Mouse (Mus musculus) ZHBTc4 (cell line): Measurements from ENCODE around the gene Nktr.

Experiments
- DNase-seq: peaks from one replicate; pipeline ENCODE4 v3.0.0-alpha.2; 2011; ENCODE audit warnings: low read depth, low spot score

Gene Nktr

GRCm38 (mm10) chr9:121707801-121708200 lies 11.2 kb upstream of the Nktr start:
- DNase-seq: no peak

DNA sequence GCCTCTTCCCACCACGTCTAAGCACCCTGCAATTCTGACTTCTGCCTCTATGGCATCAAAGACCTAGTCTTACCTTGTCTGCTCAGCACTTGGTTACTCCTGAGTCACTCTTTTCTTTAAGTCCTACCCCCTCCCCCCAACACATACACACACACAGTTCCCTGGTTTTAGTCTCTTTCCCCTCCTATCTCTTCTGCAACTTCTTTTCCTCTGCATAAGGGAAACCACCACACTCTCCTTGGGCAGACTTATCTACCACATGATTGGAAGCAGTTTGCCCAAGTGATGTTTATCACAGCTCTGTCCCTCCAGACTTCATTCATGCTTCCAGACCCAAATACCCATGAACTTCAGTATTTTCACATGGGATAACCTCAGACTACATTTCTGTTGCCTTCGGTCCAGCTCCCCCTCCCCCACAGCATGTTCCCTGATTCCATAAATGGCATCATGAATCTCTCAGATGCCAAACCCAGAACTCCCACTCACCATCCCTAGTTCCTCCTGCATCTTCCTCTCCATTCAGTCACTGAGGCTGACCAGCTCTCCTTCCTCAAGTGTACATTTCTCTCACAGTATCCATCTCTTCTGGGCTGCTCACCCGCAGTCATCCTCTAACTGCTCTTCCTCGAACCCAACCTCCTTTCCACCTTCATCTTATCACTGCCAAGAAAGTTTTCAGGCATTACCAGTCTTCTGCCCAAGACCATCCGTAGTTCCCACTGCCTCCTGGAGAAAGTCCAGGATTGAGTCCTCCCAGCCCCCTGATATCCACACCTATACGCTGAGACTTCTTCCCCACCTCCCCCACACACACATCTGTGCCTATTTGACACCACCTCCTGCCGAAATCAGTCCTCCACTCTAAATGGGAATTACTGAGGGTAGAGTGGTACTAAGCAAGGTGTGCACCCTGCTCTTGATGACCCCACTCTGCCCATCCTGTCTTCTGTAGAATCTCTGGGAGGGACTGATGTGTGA lies 10.2 kb upstream of the Nktr start:
- DNase-seq: no peak

DNA sequence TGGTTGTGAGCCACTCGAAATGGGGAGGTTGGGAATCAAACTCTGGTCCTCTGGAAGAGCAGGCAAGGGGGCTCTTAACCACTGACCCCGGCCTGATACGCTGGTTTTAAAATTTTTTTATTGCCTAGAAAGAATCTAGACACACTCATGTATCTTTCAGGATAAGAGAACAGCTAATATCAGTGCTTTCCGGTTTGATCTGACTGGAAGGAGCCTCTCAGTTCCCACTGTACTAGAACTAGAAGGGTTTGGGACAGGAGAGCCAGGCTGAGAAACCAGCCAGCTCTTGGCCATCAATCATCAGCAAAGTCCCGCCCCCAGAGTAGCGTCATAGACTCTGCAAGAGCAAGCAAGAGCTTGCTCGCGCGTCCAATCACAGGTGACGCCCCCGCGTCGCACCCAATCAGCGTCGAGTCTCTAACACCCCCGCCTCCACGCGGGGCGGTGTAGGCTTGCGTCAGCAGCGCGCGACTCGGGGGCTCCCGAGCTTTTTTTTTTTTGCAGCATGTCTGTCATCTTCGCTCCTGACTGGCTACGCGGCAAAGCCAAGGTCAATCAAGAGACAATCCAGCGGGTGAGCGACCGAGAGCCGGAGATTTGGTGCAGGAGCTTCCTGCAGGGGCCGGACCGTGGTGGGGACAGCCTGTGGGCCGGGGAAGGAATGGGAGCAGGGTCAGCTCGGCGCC lies 8.9 kb upstream of the Nktr start, which contains the start of gene Ss18l2:
Gene Ss18l2 (plus strand): TSS at position 432 of the 686 bp plus-strand sequence.
- peak; percentile 100 for DNase-seq

DNA sequence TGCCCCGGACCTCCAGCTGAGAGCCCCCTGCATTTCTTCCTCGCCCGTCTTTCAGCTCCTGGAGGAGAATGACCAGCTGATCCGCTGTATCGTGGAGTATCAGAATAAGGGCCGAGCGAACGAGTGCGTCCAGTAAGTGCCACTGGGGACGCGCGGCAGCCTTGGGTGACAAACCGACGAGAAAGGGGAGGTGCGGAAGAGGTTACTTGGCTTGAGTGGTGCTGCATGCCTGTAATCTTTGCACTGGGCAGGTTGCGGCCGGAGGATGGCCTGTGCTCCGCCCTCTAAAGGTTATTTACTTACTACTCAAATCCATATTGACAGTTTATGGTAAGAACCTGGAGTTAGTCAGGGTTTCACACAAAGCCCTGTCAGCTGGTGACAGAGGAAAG lies 8.4 kb upstream of the Nktr start:
- no peak for DNase-seq

DNA sequence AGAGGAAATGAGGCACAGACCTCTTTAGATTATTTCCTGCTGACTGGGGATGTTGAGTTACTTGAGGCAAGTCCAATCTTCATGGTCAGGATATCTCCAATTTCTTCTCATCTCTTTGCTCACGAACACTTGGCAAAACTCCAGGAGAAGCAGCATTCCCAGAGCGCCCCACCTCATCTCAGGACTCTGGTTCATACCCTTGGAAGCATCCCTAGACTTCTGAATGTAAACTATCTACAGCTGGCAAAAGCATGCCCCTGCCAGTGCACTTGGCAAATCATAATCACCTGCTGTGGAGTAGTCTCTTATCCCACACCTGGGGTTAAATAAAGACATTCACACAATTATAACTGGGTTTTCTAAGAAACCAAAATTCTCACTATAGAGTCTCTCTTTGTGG lies 1.9 kb upstream of the Nktr start:
- no peak for DNase-seq

DNA sequence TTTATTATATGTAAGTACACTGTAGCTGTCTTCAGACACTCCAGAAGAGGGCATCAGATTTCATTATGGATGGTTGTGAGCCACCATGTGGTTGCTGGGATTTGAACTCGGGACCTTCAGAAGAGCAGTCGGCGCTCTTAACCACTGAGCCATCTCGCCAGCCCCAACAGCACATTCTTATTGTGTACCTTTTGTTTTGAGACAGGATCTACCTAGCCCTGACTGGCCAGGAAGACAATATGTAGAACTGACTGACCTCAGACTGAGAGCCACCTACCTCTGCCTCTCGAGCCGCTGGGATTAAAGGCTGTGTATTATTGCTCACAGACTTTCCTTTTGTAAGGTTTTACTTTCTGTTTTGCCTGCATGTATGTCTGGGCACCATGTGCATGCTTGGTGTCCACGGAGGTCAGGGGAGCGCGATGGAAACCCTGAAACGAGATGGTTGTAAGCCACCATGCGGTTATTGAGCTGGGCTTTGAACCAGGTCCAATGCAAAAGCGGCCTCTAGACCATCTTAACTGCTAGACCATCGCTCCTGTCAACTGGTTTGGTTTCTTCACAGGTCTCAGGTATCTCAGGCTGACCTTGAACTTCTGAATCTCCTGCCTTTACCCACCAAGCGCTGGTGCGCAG lies 781 bp upstream of the Nktr start:
- DNase-seq: peak; percentile 32

DNA sequence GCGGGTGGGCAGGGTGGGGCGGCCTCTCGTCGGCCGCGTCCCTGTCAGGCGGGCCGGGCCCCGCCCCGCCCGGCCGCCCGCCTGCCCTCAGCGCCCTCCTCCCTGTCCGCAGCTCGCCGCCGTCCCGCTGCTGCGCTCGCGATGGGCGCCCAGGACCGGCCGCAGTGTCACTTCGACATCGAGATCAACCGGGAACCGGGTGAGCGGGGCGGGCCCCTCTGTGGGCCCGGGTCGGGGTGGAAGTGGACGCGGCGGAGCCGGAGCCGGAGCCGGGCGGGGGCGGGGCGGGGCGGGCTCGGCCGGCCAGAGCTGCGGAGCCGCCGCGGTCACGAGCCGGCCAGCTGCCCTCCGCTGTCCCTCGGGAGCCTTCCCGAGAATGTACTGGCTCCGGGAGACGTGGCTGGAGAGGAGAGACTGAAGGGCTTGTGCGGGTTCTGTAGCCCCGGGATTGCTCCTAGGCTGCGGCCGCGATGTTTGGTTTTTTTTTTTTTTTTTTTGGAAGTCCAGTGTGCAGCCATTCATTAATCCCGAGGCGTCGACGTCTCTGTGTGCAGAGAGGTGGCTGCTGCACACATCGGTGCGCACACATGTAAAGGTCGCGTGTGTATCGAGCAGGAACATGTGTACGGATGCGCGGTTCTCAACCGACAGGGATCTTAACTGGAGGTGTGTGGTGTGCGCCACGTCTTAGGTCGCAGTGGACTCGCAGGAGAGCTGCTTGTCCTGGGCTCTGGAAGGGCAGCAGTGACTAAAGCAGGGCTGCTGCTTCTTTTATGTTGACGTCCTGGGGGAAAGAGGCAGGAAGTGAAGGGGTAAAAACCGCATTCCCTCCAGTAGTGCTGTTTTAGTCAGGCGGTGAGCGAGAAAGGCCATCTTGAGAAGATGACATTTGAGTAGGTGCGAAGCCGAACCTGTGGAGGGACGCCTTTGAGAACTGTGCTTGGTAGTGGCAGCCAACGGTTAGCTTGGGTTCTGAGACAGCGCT lies 670 bp downstream of the Nktr start:
- DNase-seq: peak; percentile 54

DNA sequence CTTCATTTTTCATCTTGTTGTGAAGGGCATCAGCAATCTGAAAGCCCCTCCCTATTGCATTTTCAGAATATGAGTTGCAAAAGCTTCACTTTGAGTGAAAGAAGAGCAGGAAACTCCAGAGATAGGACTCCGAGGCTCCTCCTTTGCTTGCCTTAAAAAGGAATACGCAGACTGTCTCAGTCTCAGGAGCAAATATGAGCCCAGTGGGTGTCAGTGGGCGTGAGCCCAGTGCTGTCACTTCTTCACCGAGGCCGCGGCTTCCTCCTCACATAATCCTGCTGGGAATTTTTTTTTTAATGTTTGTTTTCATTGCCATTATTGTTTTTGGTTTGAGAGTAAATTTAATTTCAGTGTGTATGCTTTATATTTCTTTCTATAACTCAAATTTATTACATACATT lies 21.5 kb downstream of the Nktr start:
- DNase-seq: no peak

DNA sequence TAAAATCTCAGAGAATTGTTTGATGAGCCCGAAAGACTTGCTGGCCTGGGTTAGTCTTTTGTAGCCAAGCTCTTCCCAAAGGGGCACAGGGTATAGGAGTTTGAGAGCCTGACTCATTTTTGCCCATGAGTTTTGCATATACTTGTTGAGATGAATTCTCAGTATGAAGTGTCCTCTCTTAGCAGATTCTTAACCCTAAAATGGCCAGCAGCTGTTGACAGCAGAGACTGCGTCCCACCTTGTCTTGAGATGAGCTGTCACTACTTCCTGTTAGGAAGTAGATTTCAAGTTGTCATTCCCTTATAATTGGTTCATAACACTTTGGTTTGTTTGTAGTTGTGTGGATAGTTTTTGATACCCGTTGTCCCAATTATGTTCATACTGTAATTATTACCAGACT lies 22.2 kb downstream of the Nktr start:
- no peak for DNase-seq

DNA sequence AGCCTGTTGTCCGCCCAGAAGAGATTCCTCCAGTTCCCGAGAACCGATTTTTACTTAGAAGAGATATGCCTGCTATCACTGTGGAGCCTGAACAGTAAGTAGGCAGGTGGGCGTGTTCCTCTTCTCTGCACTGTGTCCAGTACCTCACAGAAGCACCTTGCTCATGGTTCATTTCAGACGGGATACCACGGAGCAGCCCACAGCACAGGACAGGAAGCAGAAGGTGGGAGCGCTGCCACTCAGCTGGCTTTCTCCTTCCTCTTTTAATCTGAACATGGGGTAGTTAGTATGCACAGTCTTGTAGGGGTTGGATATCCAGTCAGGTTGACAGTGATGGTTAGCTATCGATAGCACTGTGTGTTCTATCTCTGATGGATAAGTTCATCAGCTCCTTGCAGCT lies 25.1 kb downstream of the Nktr start:
- no peak for DNase-seq

DNA sequence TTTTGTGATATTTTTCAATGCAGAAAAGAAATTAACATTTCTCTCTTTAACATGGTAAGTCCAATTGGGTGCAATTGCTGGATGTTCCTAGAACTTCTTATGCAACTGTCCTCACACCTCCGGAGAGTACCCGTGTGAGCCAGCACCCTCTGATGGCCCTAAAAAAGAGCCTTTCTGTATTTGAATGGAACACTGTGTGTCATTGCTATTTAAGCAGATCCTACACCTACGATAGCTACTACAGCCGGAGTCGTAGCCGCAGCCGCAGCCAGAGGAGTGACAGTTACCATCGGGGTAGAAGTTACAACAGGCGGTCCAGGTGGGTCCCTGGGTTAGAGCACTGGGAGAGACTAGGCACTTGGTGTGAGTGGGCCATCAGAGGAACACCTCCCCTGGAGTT lies 33.8 kb downstream of the Nktr start:
- DNase-seq: no peak

GRCm38 (mm10) chr9:121754624-121755023 lies 35.7 kb downstream of the Nktr start:
- DNase-seq: no peak

DNA sequence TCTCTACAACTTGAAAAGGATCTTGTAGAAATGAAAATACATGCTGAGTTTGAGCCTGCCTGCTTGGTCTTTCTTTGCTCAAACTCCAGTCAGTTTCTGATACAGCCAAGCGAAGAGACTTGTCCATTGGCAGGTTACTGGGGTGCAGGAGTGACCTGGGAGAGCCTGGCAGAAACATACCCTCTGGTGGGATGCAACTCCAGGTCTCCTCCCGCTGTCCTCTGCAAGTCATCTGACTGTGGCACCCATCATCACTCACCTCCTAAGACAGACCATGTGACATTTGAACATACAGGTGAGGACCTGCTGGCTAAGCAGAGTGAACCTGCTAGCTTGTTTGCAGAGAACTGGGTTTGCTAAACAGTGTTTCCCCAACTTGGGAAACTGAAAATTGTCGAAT lies 37.8 kb downstream of the Nktr start:
- no peak for DNase-seq

DNA sequence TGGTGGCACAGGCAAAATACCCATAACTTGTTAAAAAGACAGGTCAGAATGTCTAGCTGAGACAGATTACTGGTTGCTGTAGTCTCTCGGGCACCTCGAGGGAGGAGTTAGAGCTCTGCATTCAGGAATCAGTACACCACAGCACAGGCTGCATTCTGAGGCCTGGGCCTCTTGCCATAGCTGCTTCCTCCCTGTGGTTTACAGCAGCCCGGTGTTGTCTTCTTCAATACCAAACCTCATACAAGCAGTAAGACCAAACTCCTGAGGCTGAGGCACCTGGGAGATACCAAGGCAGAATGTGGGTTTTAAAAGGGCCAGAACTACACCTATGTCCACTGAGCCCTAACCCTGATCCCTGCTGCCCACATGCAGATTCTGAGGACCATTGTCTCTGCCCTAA lies 38.5 kb downstream of the Nktr start:
- DNase-seq: no peak

DNA sequence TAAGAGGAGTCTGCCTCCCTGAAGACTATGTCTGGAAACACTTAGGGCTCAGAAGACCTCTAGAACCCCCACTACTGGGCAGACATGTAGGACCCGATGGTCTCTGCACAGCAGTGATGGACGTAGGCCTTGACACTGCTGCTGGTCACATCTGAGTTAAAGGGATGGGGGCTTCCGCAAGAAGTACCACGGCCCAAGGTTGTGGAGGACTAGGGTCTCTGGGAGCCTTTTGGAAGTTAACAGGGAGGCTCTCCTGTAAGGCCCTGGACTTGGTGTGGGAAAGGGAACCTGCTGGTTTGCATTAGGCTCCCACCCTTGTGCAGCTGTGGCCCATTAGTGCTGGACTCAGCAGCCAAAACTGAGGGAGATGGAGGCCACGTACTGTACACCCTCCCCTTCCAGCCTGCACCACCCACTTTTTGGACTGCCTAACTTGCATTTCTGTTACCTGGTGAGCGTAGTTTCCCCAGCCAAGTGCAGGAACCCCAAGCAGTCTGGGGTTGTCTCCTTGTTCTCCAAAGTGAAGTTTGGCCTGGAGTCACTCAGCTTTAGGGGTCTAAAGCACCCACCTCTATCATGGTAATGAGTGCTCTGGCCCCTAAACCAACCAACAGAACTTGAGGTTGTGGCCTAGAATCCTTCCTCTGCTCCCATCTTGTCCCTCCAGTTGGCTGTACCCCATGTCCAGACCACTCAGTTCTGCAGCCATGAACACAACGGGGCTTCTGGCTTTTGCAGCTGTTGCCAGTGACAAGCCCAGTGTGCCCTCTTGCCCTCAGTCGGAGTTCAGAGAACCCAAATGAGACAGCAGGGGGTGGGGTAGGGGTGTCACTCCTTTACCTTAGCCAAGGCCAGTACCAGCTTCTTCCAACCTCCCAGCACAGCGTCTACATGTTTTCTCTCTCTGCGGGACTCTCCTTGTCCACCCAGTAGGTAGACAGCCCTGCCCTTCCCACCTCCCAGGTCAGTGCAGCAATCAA lies 39.2 kb downstream of the Nktr start:
- no peak for DNase-seq

DNA sequence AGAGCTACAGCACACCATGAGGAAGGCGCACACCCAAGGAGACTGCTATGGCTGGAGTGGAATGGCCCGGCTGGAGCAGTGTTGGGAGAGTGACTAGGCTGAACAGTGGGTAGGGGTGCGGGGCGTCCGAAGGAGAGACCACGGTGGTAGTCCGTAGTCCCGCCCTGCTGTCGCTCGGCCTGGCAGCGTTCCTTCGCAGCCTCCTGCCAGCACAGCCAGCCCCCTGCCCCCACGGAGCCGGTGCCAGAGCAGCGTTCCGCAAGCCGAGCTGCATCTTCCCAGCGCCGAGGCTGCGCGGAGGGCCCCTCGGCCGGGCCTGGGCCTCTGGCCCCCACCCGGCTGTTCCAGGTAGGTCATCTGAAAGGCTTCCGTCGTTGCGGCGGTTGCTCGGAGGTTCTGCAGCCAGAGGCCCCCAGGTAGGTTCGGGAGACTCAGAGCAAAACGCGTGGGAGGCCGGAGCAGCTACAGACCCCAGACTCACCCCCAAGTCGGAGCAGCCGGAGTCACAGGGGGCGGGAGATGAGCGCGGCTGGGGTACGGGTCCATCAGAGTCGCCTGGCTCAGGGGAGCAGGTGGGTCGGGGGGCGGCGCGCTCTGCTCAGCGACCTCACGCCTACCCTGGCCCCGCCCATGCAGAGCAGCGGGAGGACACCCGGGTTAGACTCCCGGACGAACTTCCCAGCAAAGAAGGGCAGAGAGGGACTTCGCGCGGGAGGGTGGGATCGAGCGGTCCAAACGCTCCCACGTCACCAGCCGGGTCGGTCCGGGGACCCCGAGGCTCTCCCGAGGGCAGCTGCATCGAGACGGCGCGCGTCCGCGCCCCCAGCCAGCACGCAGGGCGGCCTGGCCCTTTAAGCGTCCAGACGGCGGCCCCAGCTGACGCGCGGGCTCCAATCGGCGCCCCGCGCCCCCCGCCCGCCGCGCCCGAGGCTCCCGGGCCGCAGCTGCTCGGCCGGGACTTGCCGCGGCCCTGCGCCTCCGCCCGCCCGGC lies 40.4 kb downstream of the Nktr start, which contains the start of gene Zfp651:
Gene Zfp651 (plus strand): TSS at position 240 of the 991 bp plus-strand sequence.
- peak; percentile 65 for DNase-seq

- DNase-seq: peak; percentile 69
These were observed 41.5 kb downstream of the Nktr start for GRCm38 (mm10) chr9:121760271-121761090.
